Comparison of ENCODE assay signal across 9 mouse cellular contexts in genomic region chr12:69424971-69425370, GRCm38 (mm10). TPM values are rescaled to one million over a fixed set of nuclear protein-coding genes. Genes with fewer than 3 reads are reported as not detected.
DNase-seq lines count a peak whose midpoint lies in the region; ATAC-seq lines count a peak whose summit lies in the region.
"Had no signal": no experiment of that assay in that cellular context is flagged by ENCODE, and none has a peak within 500 bp of the region (broad histone marks: within the 10 kb centered on the region; RNA-seq: fewer than 3 reads in every experiment).

No protein-coding gene starts in this region.

- no peak overlapping the region for H3K4me2 ChIP-seq in intestine, embryonic 15.5 days (replicated peaks)

- H3K27ac ChIP-seq in intestine, embryonic 15.5 days: no peak overlapping the region; the same call in none of the 2 replicates

- no peaks in the 10 kb centered on the region for H3K27me3 ChIP-seq in intestine, embryonic 15.5 days (replicated peaks)
- H3K27me3 ChIP-seq: CH12.LX had no signal

- ATAC-seq in intestine, embryonic 15.5 days: peak; percentile 44

- no peaks in the 10 kb centered on the region for H3K36me3 ChIP-seq in intestine, embryonic 15.5 days

- intact Hi-C loops in gastrocnemius, postnatal 36 days (cut with DNase I): no loop called here

- no peak overlapping the region for H3K4me3 ChIP-seq in intestine, embryonic 15.5 days (replicated peaks)

- 60% methylated on average over 14 of the region's 14 CpGs for WGBS in intestine, embryonic 15.5 days

- H3K9me3 ChIP-seq in intestine, embryonic 15.5 days: no peaks in the 10 kb centered on the region

- H3K9ac ChIP-seq in intestine, embryonic 15.5 days: no peak overlapping the region

- H3K4me1 ChIP-seq in intestine, embryonic 15.5 days (replicated peaks): peaks cover 4% of the 10 kb centered on the region; the same call in 1 of the 2 replicates

- DNase-seq in gastrocnemius, adult 18-20 months (ENCODE audit: low spot score): peak; percentile 12
- DNase-seq in gastrocnemius, postnatal 36 days: no peak
- DNase-seq in adipocyte (ENCODE audit: low spot score): peak; percentile 51
- DNase-seq in lung, postnatal 10 days: peak; percentile 50
- DNase-seq in frontal cortex, postnatal 25 days (ENCODE audit: low spot score in 2 of 2): no peak
- DNase-seq in testis, postnatal 10 days (ENCODE audit: low spot score): no peak
- DNase-seq in B cell, adult 2 months: no peak

RNA-seq across cellular contexts. Expression of gene Gm9887, which starts 52.7 kb away (rescaled TPM):
- total RNA-seq in gastrocnemius, adult 18-20 months (2021): not detected
- not detected for total RNA-seq in gastrocnemius, postnatal 36 days (2021)
- polyA plus RNA-seq in intestine, embryonic 15.5 days (2015; fragmentation: Nextera tagmentation; extraction: Ambion mirVana): 1.7 and 2.0 TPM in 2 replicates

RNA-seq across cellular contexts. Expression of gene Arf6, which starts 53.0 kb away (rescaled TPM):
- total RNA-seq in gastrocnemius, adult 18-20 months (2021): 10 to 100 TPM; 19.1 to 26.3 TPM
- 10 to 100 TPM; 18.3 to 20.9 TPM for total RNA-seq in gastrocnemius, postnatal 36 days (2021)
- 49.5 and 54.9 TPM in 2 replicates for polyA plus RNA-seq in intestine, embryonic 15.5 days (2015; fragmentation: Nextera tagmentation; extraction: Ambion mirVana)

Comparison
In these comparisons a context has a peak if more than half of its experiments do, and no peak if none do; other contexts are left out.
1. DNase-seq: peak in gastrocnemius, adult 18-20 months (single experiment), adipocyte (single experiment) and lung, postnatal 10 days (single experiment); none in gastrocnemius, postnatal 36 days (0 of 2), frontal cortex, postnatal 25 days (0 of 2), testis, postnatal 10 days (single experiment) and B cell, adult 2 months (0 of 2).